Mouse (Mus musculus): ENCODE data around the gene Strap. TPM values are rescaled to one million over a fixed set of nuclear protein-coding genes. Genes with fewer than 3 reads are reported as not detected.

Strap gene
- polyA plus RNA-seq, 2 experiments, result 28.4 to 83.6 TPM

DNA sequence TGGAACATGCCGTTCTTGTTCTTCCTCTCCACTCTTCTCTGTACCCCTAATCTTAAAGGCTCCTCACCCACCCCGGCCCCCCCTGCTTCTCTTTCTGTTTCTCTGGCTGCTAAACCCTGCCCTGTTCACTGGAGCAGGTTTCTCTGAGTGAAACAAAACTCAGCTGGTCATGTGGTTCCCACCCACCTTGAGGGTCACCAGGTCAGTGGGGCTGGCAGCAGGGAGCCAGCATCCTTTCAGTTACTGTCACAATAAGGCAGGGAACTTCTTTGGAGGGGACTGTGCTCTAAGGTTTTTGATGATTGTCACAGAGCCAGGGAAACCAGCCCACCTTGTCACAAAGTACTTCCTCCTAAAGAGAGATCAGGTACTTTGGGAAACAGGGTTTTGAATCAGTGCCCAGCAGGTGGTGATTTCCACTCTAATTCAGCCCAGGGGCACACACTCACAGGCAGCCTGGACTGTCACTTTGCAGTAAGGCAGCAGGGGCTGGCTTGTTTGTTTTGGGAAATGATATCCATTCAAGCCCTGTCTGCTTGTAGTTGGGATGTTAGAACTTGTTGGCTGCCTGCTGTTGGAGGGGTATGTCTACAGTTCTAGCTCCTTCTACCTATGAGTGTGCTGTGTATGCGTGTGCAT is 29.8 kb downstream of the Strap start:
- DNase-seq (ENCODE audit: low read depth in 3 of 3, low spot score in 3 of 3) (no peak), ATAC-seq (ENCODE audit: insufficient read depth) (no peak)
- H3K4me3 ChIP-seq (ENCODE audit: insufficient read depth in 1 of 2, low read depth in 2 of 2, low read length in 2 of 2), result no peak overlapping the region
- H3K27me3 ChIP-seq (ENCODE audit: control insufficient read depth, insufficient read depth, low read length), result no peaks in the 10 kb centered on the region
- 53% methylated on average over 3 of the region's 3 CpGs for WGBS (ENCODE audit: insufficient replicate concordance)
- no peaks in the 10 kb centered on the region for H3K9me3 ChIP-seq (ENCODE audit: control insufficient read depth, low read length)
- H3K36me3 ChIP-seq (replicated peaks; ENCODE audit: control insufficient read depth, insufficient read depth, low read depth), result no peaks in the 10 kb centered on the region
- no peak overlapping the region for H3K4me2 ChIP-seq (ENCODE audit: low read depth)
- H3K9ac ChIP-seq (replicated peaks), result no peak overlapping the region
- no peak overlapping the region for H3K27ac ChIP-seq
- TF ChIP-seq EP300 (IDR thresholded peaks at IDR 0.05; ENCODE audit: low read depth) (no peak), CTCF (IDR thresholded peaks at IDR 0.05; ENCODE audit: low read depth) (no peak)
- H3K4me1 ChIP-seq (replicated peaks; ENCODE audit: control insufficient read depth in 2 of 2, insufficient read depth in 2 of 2, low read length in 1 of 2), result no peaks in the 10 kb centered on the region

DNA sequence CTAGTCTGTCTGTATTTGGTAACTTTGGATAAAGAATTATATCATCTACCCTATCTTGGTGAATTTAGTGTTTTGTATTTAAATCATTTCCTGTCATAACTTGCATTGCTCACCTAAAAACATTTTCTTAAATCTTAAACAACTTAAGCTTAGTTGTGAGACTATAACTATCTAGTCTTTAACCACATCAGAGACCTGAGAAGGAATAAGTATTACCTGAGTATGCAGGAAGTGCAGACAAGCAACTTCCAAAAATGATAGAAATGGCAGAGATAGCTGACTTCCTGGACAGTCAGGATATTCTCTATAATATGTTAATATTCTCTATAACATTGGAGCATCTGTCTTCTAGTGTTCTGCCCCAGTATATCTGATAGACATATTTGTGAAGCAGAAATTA is 31.3 kb downstream of the Strap start:
- Histone ChIP-seq H3K9ac (replicated peaks) (no peak overlapping the region), H3K27me3 (ENCODE audit: control insufficient read depth, insufficient read depth, low read length) (no peaks in the 10 kb centered on the region), H3K9me3 (ENCODE audit: control insufficient read depth, low read length) (no peaks in the 10 kb centered on the region), H3K4me2 (ENCODE audit: low read depth) (no peak overlapping the region), H3K27ac (no peak overlapping the region), H3K4me1 (replicated peaks; ENCODE audit: control insufficient read depth in 2 of 2, insufficient read depth in 2 of 2, low read length in 1 of 2) (no peaks in the 10 kb centered on the region), H3K36me3 (replicated peaks; ENCODE audit: control insufficient read depth, insufficient read depth, low read depth) (no peaks in the 10 kb centered on the region), H3K4me3 (ENCODE audit: insufficient read depth in 1 of 2, low read depth in 2 of 2, low read length in 2 of 2) (no peak overlapping the region)
- no peak for TF ChIP-seq EP300 (IDR thresholded peaks at IDR 0.05; ENCODE audit: low read depth)
- no peak for TF ChIP-seq CTCF (IDR thresholded peaks at IDR 0.05; ENCODE audit: low read depth)
- DNase-seq (ENCODE audit: low read depth in 3 of 3, low spot score in 3 of 3) (no peak), ATAC-seq (ENCODE audit: insufficient read depth) (no peak)

DNA sequence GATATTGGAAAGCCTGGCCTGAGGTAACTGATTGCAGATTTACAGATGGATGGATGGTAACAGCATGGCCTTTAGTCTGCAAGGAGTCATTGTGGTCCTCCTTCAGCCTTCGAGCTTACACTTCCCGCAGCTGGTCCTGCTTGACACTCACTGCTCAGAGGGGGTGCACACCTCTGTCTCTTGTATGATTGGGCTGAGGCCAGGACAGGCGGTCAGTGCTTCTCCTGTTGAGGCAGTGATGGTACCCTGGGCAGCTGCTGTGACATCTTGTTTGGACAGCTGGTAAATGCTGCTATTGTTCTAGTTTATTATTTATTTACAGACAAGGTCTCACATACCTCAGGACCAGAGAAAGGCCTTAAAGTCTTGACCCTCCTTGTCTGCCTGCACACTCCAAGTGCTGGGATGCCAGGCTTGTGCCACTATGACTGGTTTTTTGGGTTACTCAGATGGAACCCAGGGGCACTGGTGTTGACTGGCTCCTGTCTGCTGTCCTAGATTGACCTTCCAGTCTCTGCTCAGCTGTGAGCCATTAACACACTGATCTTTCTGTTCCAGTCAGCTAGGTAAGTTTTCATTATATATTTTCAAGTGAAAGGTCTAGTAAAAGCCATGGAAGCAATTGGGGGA is 36.9 kb downstream of the Strap start:
- ATAC-seq (ENCODE audit: insufficient read depth) (no peak), DNase-seq (ENCODE audit: low read depth in 3 of 3, low spot score in 3 of 3) (no peak)
- H3K4me2 ChIP-seq (ENCODE audit: low read depth), result no peak overlapping the region
- no peaks in the 10 kb centered on the region for H3K36me3 ChIP-seq (replicated peaks; ENCODE audit: control insufficient read depth, insufficient read depth, low read depth)
- no peak overlapping the region for H3K27ac ChIP-seq
- H3K4me1 ChIP-seq (replicated peaks; ENCODE audit: control insufficient read depth in 2 of 2, insufficient read depth in 2 of 2, low read length in 1 of 2), result no peaks in the 10 kb centered on the region
- 71% methylated on average over 3 of the region's 3 CpGs for WGBS (ENCODE audit: insufficient replicate concordance)
- no peaks in the 10 kb centered on the region for H3K9me3 ChIP-seq (ENCODE audit: control insufficient read depth, low read length)
- no peaks in the 10 kb centered on the region for H3K27me3 ChIP-seq (ENCODE audit: control insufficient read depth, insufficient read depth, low read length)
- no peak overlapping the region for H3K4me3 ChIP-seq (ENCODE audit: insufficient read depth in 1 of 2, low read depth in 2 of 2, low read length in 2 of 2)
- H3K9ac ChIP-seq (replicated peaks), result no peak overlapping the region
- TF ChIP-seq CTCF (IDR thresholded peaks at IDR 0.05; ENCODE audit: low read depth), result no peak
- TF ChIP-seq EP300 (IDR thresholded peaks at IDR 0.05; ENCODE audit: low read depth), result no peak

DNA sequence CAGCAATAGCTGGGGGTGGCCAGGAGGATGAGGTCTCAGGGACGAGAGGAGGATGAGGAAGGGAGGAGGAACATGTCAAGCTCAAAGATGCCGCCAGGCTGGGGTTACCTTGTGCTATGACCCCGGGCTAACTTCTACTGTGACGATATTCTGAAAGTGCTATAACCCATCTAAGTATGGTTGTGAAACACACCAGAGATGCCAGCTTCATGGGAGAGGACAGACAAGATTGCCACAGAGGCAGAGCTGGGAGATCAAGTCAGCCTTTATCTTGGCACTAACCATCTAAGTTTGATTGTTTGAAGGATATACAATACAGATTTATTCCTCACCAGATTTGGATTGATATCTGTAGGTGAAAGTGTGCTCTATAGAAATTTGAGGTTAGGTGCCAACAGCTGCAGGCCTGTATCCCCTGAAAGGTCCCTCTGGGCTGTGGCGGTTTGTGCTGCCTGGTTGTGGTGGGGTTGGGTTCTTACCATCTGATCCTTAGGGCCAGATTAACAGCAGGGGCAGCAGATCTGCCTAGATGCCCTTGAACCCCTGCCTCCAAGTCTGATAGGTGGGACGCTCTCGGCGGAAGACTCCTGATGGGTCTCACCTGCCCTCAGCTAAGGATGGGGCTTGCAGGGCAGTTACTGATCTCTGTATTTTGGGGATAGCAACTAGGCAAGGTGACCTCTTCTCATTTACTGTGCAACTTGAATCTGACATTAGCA is 38.2 kb downstream of the Strap start:
- ATAC-seq (ENCODE audit: insufficient read depth), result no peak
- Histone ChIP-seq H3K4me1 (replicated peaks; ENCODE audit: control insufficient read depth in 2 of 2, insufficient read depth in 2 of 2, low read length in 1 of 2) (no peaks in the 10 kb centered on the region), H3K27me3 (ENCODE audit: control insufficient read depth, insufficient read depth, low read length) (no peaks in the 10 kb centered on the region), H3K9me3 (ENCODE audit: control insufficient read depth, low read length) (no peaks in the 10 kb centered on the region), H3K36me3 (replicated peaks; ENCODE audit: control insufficient read depth, insufficient read depth, low read depth) (no peaks in the 10 kb centered on the region), H3K27ac (no peak overlapping the region), H3K4me2 (ENCODE audit: low read depth) (no peak overlapping the region), H3K9ac (replicated peaks) (no peak overlapping the region), H3K4me3 (ENCODE audit: insufficient read depth in 1 of 2, low read depth in 2 of 2, low read length in 2 of 2) (no peak overlapping the region)
- WGBS (ENCODE audit: insufficient replicate concordance), result 74% methylated on average over 8 of the region's 8 CpGs
- no peak for DNase-seq (ENCODE audit: low read depth in 3 of 3, low spot score in 3 of 3)
- TF ChIP-seq CTCF (IDR thresholded peaks at IDR 0.05; ENCODE audit: low read depth), result no peak
- TF ChIP-seq EP300 (IDR thresholded peaks at IDR 0.05; ENCODE audit: low read depth), result no peak

DNA sequence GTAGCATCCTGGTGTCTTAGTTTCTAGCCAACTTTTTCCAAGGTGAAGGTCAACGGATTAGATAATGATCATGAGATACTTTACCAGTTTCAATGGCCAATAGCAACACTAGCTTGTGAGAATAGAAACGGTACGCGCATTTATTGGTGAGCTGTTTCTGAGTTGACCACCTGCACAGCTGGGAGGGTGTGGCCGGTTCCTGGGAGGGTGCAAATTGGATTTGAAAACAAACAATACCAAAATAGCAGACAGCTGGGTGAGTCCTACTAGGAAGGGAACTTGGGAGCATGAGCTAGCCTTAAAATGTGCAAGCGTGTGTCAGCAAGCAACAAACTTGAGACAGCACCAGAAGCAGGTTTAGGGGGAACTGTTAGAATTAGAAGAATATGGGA is 38.8 kb downstream of the Strap start:
- Histone ChIP-seq H3K4me3 (ENCODE audit: insufficient read depth in 1 of 2, low read depth in 2 of 2, low read length in 2 of 2) (no peak overlapping the region), H3K4me1 (replicated peaks; ENCODE audit: control insufficient read depth in 2 of 2, insufficient read depth in 2 of 2, low read length in 1 of 2) (no peaks in the 10 kb centered on the region), H3K4me2 (ENCODE audit: low read depth) (no peak overlapping the region), H3K9ac (replicated peaks) (no peak overlapping the region), H3K9me3 (ENCODE audit: control insufficient read depth, low read length) (no peaks in the 10 kb centered on the region), H3K27ac (no peak overlapping the region), H3K36me3 (replicated peaks; ENCODE audit: control insufficient read depth, insufficient read depth, low read depth) (no peaks in the 10 kb centered on the region), H3K27me3 (ENCODE audit: control insufficient read depth, insufficient read depth, low read length) (no peaks in the 10 kb centered on the region)
- DNase-seq (ENCODE audit: low read depth in 3 of 3, low spot score in 3 of 3) (no peak), ATAC-seq (ENCODE audit: insufficient read depth) (no peak)
- TF ChIP-seq EP300 (IDR thresholded peaks at IDR 0.05; ENCODE audit: low read depth) (no peak), CTCF (IDR thresholded peaks at IDR 0.05; ENCODE audit: low read depth) (no peak)
- 76% methylated on average over 6 of the region's 6 CpGs for WGBS (ENCODE audit: insufficient replicate concordance)

Data from liver, embryonic 14.5 days (tissue).